Mouse (Mus musculus) left cerebral cortex, adult 18-20 months (tissue): ENCODE measurements around the gene Gm16253. TPM values are rescaled to one million over a fixed set of nuclear protein-coding genes. Genes with fewer than 3 reads are reported as not detected.
A peak's percentile ranks its signal among the peaks of the same experiment; 100 is the strongest.

ENCODE experiments used
- DNase-seq, 2 experiments: peaks; one replicate each; pipeline ENCODE4 v3.0.0; 2021 to 2022; ENCODE audit warnings: low spot score in 2 of 2, mixed read lengths in 1 of 2
- long read RNA-seq, 2 experiments: library from polyadenylated mRNA; stranded (forward); transcript quantifications; one replicate each; pipeline ENCODE4 v2.0.0; 2021
- total RNA-seq, 2 experiments: library from RNA; stranded (reverse); gene quantifications; 2 replicates each; pipeline ENCODE4 v1.2.3; 2021

Gene Gm16253
- total RNA-seq = not detected
- long read RNA-seq, experiment 1, partial matches to known transcripts = 0 of 6 reads
- long read RNA-seq, experiment 1, other reads (novel, unspliced or antisense) = 6 of 6 reads
- long read RNA-seq, experiment 2, partial matches to known transcripts = 0 of 4 reads
- long read RNA-seq, experiment 2, other reads (novel, unspliced or antisense) = 4 of 4 reads

GRCm38 (mm10) chr3:96576690-96577541 lies at the start of gene Gm16253:
TSS of gene Gm16253 (plus strand) at chr3:96576984.
- peak; percentile 89 to 90 for DNase-seq

- no peak for DNase-seq
Measured at GRCm38 (mm10) chr3:96528506-96528905, 48.3 kb upstream of the Gm16253 start.

GRCm38 (mm10) chr3:96532050-96532449 lies 44.7 kb upstream of the Gm16253 start:
- no peak for DNase-seq

GRCm38 (mm10) chr3:96534300-96534699 lies 42.5 kb upstream of the Gm16253 start:
- DNase-seq = no peak

- DNase-seq = no peak
Measured at GRCm38 (mm10) chr3:96539316-96539715, 37.5 kb upstream of the Gm16253 start.

- no peak for DNase-seq
Measured at GRCm38 (mm10) chr3:96540740-96541139, 36.0 kb upstream of the Gm16253 start.

GRCm38 (mm10) chr3:96541328-96542078 lies 35.3 kb upstream of the Gm16253 start:
- DNase-seq = no peak

- DNase-seq = no peak
Measured at GRCm38 (mm10) chr3:96542554-96542953, 34.2 kb upstream of the Gm16253 start.

GRCm38 (mm10) chr3:96543345-96543744 lies 33.4 kb upstream of the Gm16253 start:
- DNase-seq = peak; percentile 52 to 55

GRCm38 (mm10) chr3:96545565-96545964 lies 31.2 kb upstream of the Gm16253 start:
- DNase-seq = no peak

- DNase-seq = no peak
Measured at GRCm38 (mm10) chr3:96546880-96547279, 29.9 kb upstream of the Gm16253 start.

- DNase-seq = peak; percentile 80 to 85
Measured at GRCm38 (mm10) chr3:96547389-96547960, 29.3 kb upstream of the Gm16253 start.

- DNase-seq = no peak
Measured at GRCm38 (mm10) chr3:96548824-96549223, 28.0 kb upstream of the Gm16253 start.

GRCm38 (mm10) chr3:96549346-96549745 lies 27.4 kb upstream of the Gm16253 start:
- DNase-seq = no peak

- DNase-seq = peak; percentile 45 to 50
Measured at GRCm38 (mm10) chr3:96551203-96551602, 25.6 kb upstream of the Gm16253 start.

GRCm38 (mm10) chr3:96551890-96552289 lies 24.9 kb upstream of the Gm16253 start:
- DNase-seq = no peak

GRCm38 (mm10) chr3:96553601-96554000 lies 23.2 kb upstream of the Gm16253 start:
- DNase-seq = no peak

- DNase-seq = no peak
Measured at GRCm38 (mm10) chr3:96554251-96554650, 22.5 kb upstream of the Gm16253 start.

- DNase-seq = no peak
Measured at GRCm38 (mm10) chr3:96555041-96555596, 21.7 kb upstream of the Gm16253 start.

- DNase-seq = no peak
Measured at GRCm38 (mm10) chr3:96555999-96556614, 20.7 kb upstream of the Gm16253 start.
